Mouse (Mus musculus): ENCODE results near the gene Fgf12. TPM values are rescaled to one million over a fixed set of nuclear protein-coding genes. Genes with fewer than 3 reads are reported as not detected.

The Fgf12 gene
- 30.0 TPM for polyA plus RNA-seq (2014; fragmentation: Illumina TruSeq; extraction: RNeasy Lipid Tissue Mini Kit (QIAGEN cat#74804); ENCODE audit: low read depth, low replicate concordance)

GRCm38 (mm10) chr16:28752638-28753118, at the start of gene Fgf12:
Fgf12 (minus strand) TSS chr16:28753068.

Other genes with a start within 250 kb of the Fgf12 start
- 9.9 TPM for gene Mb21d2, start 176.6 kb upstream of the Fgf12 start, polyA plus RNA-seq (2014; fragmentation: Illumina TruSeq; extraction: RNeasy Lipid Tissue Mini Kit (QIAGEN cat#74804); ENCODE audit: low read depth, low replicate concordance)